Mouse (Mus musculus): ENCODE results near the gene Gm20388. TPM values are rescaled to one million over a fixed set of nuclear protein-coding genes. Genes with fewer than 3 reads are reported as not detected.

The Gm20388 gene
- polyA plus RNA-seq, 2 experiments = 8.5 TPM; not detected in 1

- ATAC-seq (ENCODE audit: insufficient read depth) (no peak), DNase-seq (ENCODE audit: low read depth in 3 of 3, low spot score in 3 of 3) (no peak)
- Histone ChIP-seq H3K9me3 (ENCODE audit: control insufficient read depth, low read length) (no peaks in the 10 kb centered on the region), H3K4me2 (ENCODE audit: low read depth) (no peak overlapping the region), H3K27ac (no peak overlapping the region), H3K4me3 (ENCODE audit: insufficient read depth in 1 of 2, low read depth in 2 of 2, low read length in 2 of 2) (no peak overlapping the region), H3K36me3 (replicated peaks; ENCODE audit: control insufficient read depth, insufficient read depth, low read depth) (no peaks in the 10 kb centered on the region; the same call in 1 of the 2 replicates), H3K27me3 (ENCODE audit: control insufficient read depth, insufficient read depth, low read length) (no peaks in the 10 kb centered on the region), H3K4me1 (replicated peaks; ENCODE audit: control insufficient read depth in 2 of 2, insufficient read depth in 2 of 2, low read length in 1 of 2) (no peaks in the 10 kb centered on the region), H3K9ac (replicated peaks) (no peak overlapping the region)
- 71% methylated on average over 8 of the region's 8 CpGs for WGBS (ENCODE audit: insufficient replicate concordance)
- TF ChIP-seq EP300 (IDR thresholded peaks at IDR 0.05; ENCODE audit: low read depth) = no peak
Observed at GRCm38 (mm10) chr8:121795461-121795860, 1884.8 kb downstream of the Gm20388 start.

GRCm38 (mm10) chr8:121796406-121796805 lies 1885.8 kb downstream of the Gm20388 start:
- H3K4me1 ChIP-seq (replicated peaks; ENCODE audit: control insufficient read depth in 2 of 2, insufficient read depth in 2 of 2, low read length in 1 of 2) = no peaks in the 10 kb centered on the region
- no peak overlapping the region for H3K4me3 ChIP-seq (ENCODE audit: insufficient read depth in 1 of 2, low read depth in 2 of 2, low read length in 2 of 2)
- no peak overlapping the region for H3K27ac ChIP-seq
- no peak for TF ChIP-seq CTCF (IDR thresholded peaks at IDR 0.05; ENCODE audit: low read depth)
- TF ChIP-seq EP300 (IDR thresholded peaks at IDR 0.05; ENCODE audit: low read depth) = no peak
- no peak for DNase-seq (ENCODE audit: low read depth in 3 of 3, low spot score in 3 of 3)
- 74% methylated on average over 11 of the region's 11 CpGs for WGBS (ENCODE audit: insufficient replicate concordance)
- H3K4me2 ChIP-seq (ENCODE audit: low read depth) = no peak overlapping the region
- no peaks in the 10 kb centered on the region for H3K9me3 ChIP-seq (ENCODE audit: control insufficient read depth, low read length)
- no peaks in the 10 kb centered on the region for H3K27me3 ChIP-seq (ENCODE audit: control insufficient read depth, insufficient read depth, low read length)
- no peaks in the 10 kb centered on the region; the same call in 1 of the 2 replicates for H3K36me3 ChIP-seq (replicated peaks; ENCODE audit: control insufficient read depth, insufficient read depth, low read depth)
- no peak for ATAC-seq (ENCODE audit: insufficient read depth)
- H3K9ac ChIP-seq (replicated peaks) = no peak overlapping the region

GRCm38 (mm10) chr8:121798401-121798800 lies 1887.8 kb downstream of the Gm20388 start:
- no peaks in the 10 kb centered on the region for H3K27me3 ChIP-seq (ENCODE audit: control insufficient read depth, insufficient read depth, low read length)
- no peaks in the 10 kb centered on the region for H3K4me1 ChIP-seq (replicated peaks; ENCODE audit: control insufficient read depth in 2 of 2, insufficient read depth in 2 of 2, low read length in 1 of 2)
- no peaks in the 10 kb centered on the region; the same call in 1 of the 2 replicates for H3K36me3 ChIP-seq (replicated peaks; ENCODE audit: control insufficient read depth, insufficient read depth, low read depth)
- 69% methylated on average over 6 of the region's 6 CpGs for WGBS (ENCODE audit: insufficient replicate concordance)
- H3K4me2 ChIP-seq (ENCODE audit: low read depth) = no peak overlapping the region
- no peak for TF ChIP-seq EP300 (IDR thresholded peaks at IDR 0.05; ENCODE audit: low read depth)
- no peak for TF ChIP-seq CTCF (IDR thresholded peaks at IDR 0.05; ENCODE audit: low read depth)
- H3K9ac ChIP-seq (replicated peaks) = no peak overlapping the region
- no peak for DNase-seq (ENCODE audit: low read depth in 3 of 3, low spot score in 3 of 3)
- no peak overlapping the region for H3K27ac ChIP-seq
- no peak overlapping the region for H3K4me3 ChIP-seq (ENCODE audit: insufficient read depth in 1 of 2, low read depth in 2 of 2, low read length in 2 of 2)
- ATAC-seq (ENCODE audit: insufficient read depth) = no peak
- H3K9me3 ChIP-seq (ENCODE audit: control insufficient read depth, low read length) = no peaks in the 10 kb centered on the region

- no peak overlapping the region for H3K4me2 ChIP-seq (ENCODE audit: low read depth)
- TF ChIP-seq CTCF (IDR thresholded peaks at IDR 0.05; ENCODE audit: low read depth) (no peak), EP300 (IDR thresholded peaks at IDR 0.05; ENCODE audit: low read depth) (no peak)
- no peaks in the 10 kb centered on the region for H3K4me1 ChIP-seq (replicated peaks; ENCODE audit: control insufficient read depth in 2 of 2, insufficient read depth in 2 of 2, low read length in 1 of 2)
- H3K27me3 ChIP-seq (ENCODE audit: control insufficient read depth, insufficient read depth, low read length) = no peaks in the 10 kb centered on the region
- 0 out of 2 replicates have a peak, but pooled peaks cover 3% of the 10 kb centered on the region for H3K36me3 ChIP-seq (replicated peaks; ENCODE audit: control insufficient read depth, insufficient read depth, low read depth)
- no peak overlapping the region for H3K9ac ChIP-seq (replicated peaks)
- ATAC-seq (ENCODE audit: insufficient read depth) (no peak), DNase-seq (ENCODE audit: low read depth in 3 of 3, low spot score in 3 of 3) (no peak)
- H3K9me3 ChIP-seq (ENCODE audit: control insufficient read depth, low read length) = no peaks in the 10 kb centered on the region
- 79% methylated on average over 5 of the region's 5 CpGs for WGBS (ENCODE audit: insufficient replicate concordance)
- no peak overlapping the region for H3K4me3 ChIP-seq (ENCODE audit: insufficient read depth in 1 of 2, low read depth in 2 of 2, low read length in 2 of 2)
- H3K27ac ChIP-seq = no peak overlapping the region
Observed at GRCm38 (mm10) chr8:121804829-121805228, 1894.2 kb downstream of the Gm20388 start.

GRCm38 (mm10) chr8:121806126-121806525 lies 1895.5 kb downstream of the Gm20388 start:
- Histone ChIP-seq H3K4me3 (ENCODE audit: insufficient read depth in 1 of 2, low read depth in 2 of 2, low read length in 2 of 2) (no peak overlapping the region), H3K36me3 (replicated peaks; ENCODE audit: control insufficient read depth, insufficient read depth, low read depth) (0 out of 2 replicates have a peak, but pooled peaks cover 3% of the 10 kb centered on the region), H3K4me1 (replicated peaks; ENCODE audit: control insufficient read depth in 2 of 2, insufficient read depth in 2 of 2, low read length in 1 of 2) (no peaks in the 10 kb centered on the region), H3K9me3 (ENCODE audit: control insufficient read depth, low read length) (no peaks in the 10 kb centered on the region), H3K27me3 (ENCODE audit: control insufficient read depth, insufficient read depth, low read length) (no peaks in the 10 kb centered on the region), H3K9ac (replicated peaks) (no peak overlapping the region), H3K4me2 (ENCODE audit: low read depth) (no peak overlapping the region), H3K27ac (no peak overlapping the region)
- TF ChIP-seq CTCF (IDR thresholded peaks at IDR 0.05; ENCODE audit: low read depth) = no peak
- no peak for TF ChIP-seq EP300 (IDR thresholded peaks at IDR 0.05; ENCODE audit: low read depth)
- WGBS (ENCODE audit: insufficient replicate concordance) = 75% methylated on average over 13 of the region's 13 CpGs
- DNase-seq (ENCODE audit: low read depth in 3 of 3, low spot score in 3 of 3) (no peak), ATAC-seq (ENCODE audit: insufficient read depth) (no peak)

Measured in liver, embryonic 14.5 days (tissue).